Mouse (Mus musculus): ENCODE data around the gene Gatc. TPM values are rescaled to one million over a fixed set of nuclear protein-coding genes. Genes with fewer than 3 reads are reported as not detected.
"Not testable (repeated sequence)": the region's sequence is repeated elsewhere in the genome, so short reads cannot be mapped to it uniquely, and the experiment has no call there.

Gatc gene
- total RNA-seq (2021): 10 to 100 TPM; 29.3 to 32.5 TPM
- long read RNA-seq, transcript Gatc-201 (3 exons, 1,797 nt): major isoform, 26 of 27 reads
- long read RNA-seq, partial matches to known transcripts: 0 of 27 reads
- long read RNA-seq, other reads (novel, unspliced or antisense): 1 of 27 reads

GRCm38 (mm10) chr5:115340577-115341313, at the start of gene Gatc, which contains the start of gene Triap1:
Gatc (minus strand) TSS chr5:115341178.
Triap1 (plus strand) TSS chr5:115341225.
- DNase-seq (ENCODE audit: low spot score in 2 of 2): peak; percentile 87 to 92

DNA sequence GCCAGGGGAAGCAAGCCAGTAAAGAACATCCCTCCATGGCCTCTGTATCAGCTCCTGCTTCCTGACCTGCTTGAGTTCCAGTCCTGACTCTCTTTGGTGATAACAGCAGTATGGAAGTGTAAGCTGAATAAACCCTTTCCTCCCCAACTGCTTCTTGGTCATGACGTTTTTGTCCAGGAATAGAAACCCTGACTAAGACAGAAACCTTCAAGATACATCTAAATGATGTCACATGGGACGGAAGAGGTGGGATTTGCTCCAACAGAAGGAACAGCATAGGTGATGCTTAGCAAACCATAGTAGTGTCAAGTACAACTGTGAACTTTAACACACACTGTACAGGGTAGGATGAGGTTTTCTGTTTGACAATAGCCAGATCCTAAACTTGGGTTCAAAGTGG, 37.9 kb upstream of the Gatc start:
- DNase-seq (ENCODE audit: low spot score in 2 of 2): not testable (repeated sequence)

DNA sequence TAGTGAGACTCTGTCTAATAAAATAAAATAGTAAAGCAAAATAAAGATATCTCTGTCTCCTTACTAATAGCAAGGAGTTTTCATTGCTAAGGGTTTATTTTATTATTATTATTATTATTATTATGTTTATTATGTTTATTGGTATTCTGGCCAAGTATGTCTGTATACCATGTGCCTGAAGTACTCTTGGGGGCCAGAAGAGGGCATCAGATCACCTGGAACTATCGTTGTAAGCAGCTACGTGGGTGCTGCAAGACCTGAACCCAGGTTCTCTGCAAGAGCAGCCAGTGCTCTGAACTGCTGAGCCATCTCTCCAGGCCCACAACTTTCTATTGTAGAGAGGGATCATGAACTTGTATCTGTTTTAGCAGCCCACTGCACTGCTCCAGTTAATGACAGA, 34.5 kb upstream of the Gatc start:
- no peak for DNase-seq (ENCODE audit: low spot score in 2 of 2)

GRCm38 (mm10) chr5:115374204-115374820, 33.3 kb upstream of the Gatc start:
- no peak for DNase-seq (ENCODE audit: low spot score in 2 of 2)

GRCm38 (mm10) chr5:115373441-115374203, 32.6 kb upstream of the Gatc start:
- peak in 1 of 2 experiments; percentile 34 for DNase-seq (ENCODE audit: low spot score in 2 of 2)

DNA sequence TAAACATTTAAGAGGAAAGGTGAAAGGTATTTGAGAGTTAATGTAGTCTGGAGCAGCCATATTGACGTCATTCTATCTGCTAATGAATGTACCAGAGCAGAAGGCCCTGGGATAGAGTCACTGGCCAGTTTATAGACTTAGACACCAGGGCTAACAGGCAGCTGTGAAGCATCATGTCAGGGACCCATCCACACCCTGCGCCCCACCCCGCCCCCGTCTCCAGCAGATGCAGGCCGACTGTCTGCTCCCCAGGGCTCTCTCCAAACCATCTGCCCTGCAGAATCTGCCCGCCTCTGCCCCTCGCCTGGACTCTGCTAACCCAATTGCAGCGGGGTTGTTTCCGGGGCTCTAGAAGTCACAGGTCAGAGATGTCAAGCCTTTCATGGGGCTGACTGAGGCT, 30.8 kb upstream of the Gatc start:
- DNase-seq (ENCODE audit: low spot score in 2 of 2): no peak

GRCm38 (mm10) chr5:115364782-115365181, 23.8 kb upstream of the Gatc start:
- no peak for DNase-seq (ENCODE audit: low spot score in 2 of 2)

DNA sequence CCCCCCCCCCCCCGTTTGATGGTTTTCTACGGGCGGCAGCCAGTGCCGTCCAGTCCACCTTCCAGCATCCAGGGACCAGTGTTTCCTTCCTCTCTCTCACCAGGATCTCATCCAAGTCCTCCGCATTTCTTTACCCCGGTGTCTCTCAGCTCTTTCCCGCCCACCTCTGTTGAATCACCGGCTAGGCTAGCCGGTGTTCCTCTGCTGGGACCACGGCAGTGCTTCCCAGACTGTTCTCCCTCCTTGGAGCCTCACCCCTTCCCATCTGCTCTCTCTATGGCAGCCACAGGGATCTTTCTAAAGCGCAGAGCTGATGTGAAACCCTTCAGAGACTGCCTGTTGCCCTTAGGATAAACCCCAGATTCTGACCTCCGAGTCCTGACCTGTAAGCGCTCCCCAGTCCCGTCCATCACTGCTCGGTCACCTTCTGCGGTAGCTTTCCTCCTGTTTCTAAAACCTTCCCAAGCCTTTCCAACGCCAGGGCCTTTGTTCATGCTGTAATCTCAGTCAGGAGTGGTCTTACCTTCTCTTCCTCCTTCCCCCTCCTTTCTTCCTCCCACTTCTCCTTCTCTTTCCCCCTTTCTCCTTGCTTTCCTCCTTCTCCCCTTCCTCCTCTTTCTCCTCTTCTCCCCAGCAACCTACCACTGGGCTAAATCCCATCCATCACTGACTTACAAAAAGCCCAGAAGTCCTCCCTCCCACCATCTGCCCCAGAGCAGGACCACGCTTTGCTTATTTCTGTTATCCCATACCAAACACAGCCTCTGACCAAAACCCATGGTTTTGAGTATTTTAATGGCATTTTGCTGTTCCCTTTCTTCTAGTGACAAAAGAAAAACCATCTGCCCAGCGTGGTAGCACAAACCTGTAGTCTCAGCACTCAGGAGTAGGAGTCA, 22.1 kb upstream of the Gatc start:
- DNase-seq (ENCODE audit: low spot score in 2 of 2): peak in 1 of 2 experiments; percentile 23

GRCm38 (mm10) chr5:115362216-115362615, 21.2 kb upstream of the Gatc start:
- DNase-seq (ENCODE audit: low spot score in 2 of 2): no peak

DNA sequence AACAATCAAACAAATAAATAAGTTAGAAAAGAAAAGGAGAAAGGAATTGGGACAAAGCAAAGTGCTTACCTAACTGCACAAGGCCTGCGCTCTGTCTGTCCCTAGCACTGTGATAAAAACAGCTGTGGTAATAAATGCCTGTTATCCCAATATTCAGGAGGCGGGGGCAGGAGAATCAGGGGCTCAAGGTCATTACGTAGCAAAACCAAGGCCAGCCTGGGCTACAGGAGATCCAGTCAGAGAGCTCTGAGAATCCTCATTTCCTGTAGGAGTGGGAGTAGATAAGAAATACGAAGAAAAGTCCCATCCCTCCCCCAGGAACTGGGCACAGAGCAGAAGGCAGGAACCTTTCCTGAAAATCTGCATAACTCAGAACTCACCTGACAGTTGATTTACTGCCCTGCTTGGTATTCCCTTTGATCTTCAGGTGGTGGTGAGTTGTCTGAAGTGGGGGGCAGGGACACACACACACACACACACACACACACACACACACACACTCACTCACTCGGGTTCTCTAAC, 18.9 kb upstream of the Gatc start:
- DNase-seq (ENCODE audit: low spot score in 2 of 2): no peak

GRCm38 (mm10) chr5:115359438-115359837, 18.5 kb upstream of the Gatc start:
- DNase-seq (ENCODE audit: low spot score in 2 of 2): no peak

GRCm38 (mm10) chr5:115358872-115359271, 17.9 kb upstream of the Gatc start:
- DNase-seq (ENCODE audit: low spot score in 2 of 2): peak; percentile 88 to 89

DNA sequence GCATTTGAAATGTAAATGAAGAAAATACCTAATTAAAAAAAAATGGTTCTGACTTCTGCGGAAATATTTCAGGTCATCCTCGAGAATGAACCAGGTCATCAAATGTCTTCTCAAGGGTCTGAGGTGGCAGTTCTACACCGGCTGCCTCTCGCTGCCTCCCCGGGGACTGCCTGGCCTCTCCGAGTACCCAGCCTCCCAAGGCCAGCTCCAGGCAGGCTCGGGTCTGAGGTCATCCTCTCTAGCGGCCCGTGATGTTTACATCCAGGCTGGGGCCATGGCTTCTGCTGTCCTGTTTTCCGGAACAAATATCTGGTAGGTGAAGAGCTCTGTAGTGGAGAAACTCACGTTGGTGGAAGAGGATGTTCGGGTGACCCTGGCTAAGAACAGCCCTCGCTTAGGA, 14.1 kb upstream of the Gatc start:
- DNase-seq (ENCODE audit: low spot score in 2 of 2): no peak

DNA sequence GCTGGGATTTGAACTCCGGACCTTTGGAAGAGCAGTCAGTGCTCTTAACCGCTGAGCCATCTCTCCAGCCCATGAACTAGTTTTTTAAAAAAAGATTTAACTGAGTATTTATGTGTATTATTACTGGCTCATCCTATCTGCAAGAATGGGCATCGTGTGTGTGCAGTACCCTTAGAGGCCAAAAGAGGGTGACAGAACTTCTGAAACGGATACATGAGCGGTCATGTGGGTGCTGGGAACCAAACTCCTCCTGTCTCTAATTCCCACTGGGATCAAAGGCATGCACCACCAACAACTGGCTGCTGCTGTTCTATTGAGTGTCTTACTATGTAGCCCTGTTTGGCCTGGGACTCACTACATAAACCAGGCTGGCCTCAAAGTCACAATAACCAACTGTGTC, 10.4 kb upstream of the Gatc start:
- no peak for DNase-seq (ENCODE audit: low spot score in 2 of 2)

DNA sequence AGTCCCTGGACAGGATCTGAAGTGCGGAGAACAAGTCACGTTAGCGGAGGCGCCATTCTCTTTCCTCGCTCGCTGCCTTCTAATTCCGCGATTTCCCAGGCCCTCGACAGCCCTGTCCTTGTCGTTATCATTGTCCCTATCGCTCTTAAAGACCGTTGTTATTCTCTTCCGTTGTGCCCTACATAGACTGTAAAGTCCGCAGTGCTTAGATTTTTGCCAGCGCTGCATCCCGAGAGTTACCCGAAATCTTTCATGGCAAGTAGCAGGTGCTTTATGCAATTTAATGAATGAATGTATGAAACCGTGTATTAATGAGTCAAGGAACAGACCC, 8.2 kb upstream of the Gatc start:
- no peak for DNase-seq (ENCODE audit: low spot score in 2 of 2)

DNA sequence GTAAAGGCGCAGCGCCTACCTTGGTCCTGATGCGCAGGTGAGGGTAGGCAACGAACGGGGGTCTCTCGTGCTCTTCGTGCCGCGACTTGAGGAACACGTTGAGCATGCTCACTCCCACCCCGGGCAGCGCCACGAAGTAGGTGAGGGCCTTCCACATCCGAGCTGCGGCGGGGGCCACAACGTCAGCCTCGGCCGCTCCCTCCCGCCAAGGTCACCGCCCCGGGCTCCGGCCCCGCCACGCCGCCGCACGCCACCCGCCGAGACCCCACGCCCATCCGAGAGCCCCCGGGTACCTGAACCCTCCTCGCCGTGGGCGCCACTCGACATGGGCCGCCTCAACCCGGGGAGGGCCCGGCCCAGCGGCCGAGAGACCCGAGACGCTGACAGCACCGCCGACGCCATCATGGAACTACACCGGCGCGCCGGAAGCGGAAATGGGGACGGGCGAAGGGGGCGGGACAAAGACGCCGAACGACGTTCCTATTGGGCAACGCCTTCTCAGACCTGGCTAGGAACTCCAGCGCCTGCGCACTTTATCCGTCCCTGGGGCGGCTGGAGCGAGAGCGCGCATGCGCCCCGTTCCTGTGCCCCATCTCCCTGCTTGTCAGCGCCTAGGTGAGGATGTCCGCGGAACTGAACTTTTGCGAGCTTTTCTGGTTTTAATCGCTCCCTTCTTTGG, 7.7 kb upstream of the Gatc start, which contains the start of gene Cox6a1:
TSS of gene Cox6a1 (minus strand) at position 436 of the 679 bp plus-strand sequence.
- peak; percentile 99 for DNase-seq (ENCODE audit: low spot score in 2 of 2)

- DNase-seq (ENCODE audit: low spot score in 2 of 2): peak; percentile 78 to 84
These were observed 6.6 kb upstream of the Gatc start for GRCm38 (mm10) chr5:115347564-115347963.

- DNase-seq (ENCODE audit: low spot score in 2 of 2): no peak
These were observed 562 bp upstream of the Gatc start for GRCm38 (mm10) chr5:115341314-115342165.

- no peak for DNase-seq (ENCODE audit: low spot score in 2 of 2)
These were observed 971 bp downstream of the Gatc start for GRCm38 (mm10) chr5:115340007-115340406.

All from layer of hippocampus, postnatal 10 days (tissue).